ENCODE assay signal across 12 mouse cellular contexts in the genomic region with DNA sequence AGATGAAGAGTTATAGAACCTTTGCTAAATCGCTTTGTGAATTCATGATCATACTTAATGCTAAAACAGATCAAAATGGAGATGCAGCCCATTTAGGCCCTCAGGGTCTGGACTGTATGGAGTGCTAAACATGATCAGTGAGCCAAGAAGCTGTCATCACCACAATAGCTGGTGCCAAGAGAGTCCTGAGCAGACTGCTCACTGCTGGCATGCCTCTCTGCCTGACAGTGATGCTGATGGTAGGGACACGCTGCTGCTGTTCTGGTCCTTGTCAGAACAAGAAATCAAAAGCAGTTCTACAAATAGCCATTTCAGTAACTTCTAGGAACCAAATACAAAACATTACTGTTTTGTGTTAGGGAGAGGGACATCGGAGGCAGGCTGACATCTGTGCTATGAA. TPM values are rescaled to one million over a fixed set of nuclear protein-coding genes. Genes with fewer than 3 reads are reported as not detected.
DNase-seq lines count a peak whose midpoint lies in the region; ATAC-seq lines count a peak whose summit lies in the region.
"Had no signal": no experiment of that assay in that cellular context is flagged by ENCODE, and none has a peak within 500 bp of the region (broad histone marks: within the 10 kb centered on the region; RNA-seq: fewer than 3 reads in every experiment).

No protein-coding gene starts in this region.

- H3K27ac ChIP-seq in embryonic facial prominence, embryonic 14.5 days (replicated peaks; ENCODE audit: low read depth, low read length) = no peak overlapping the region
- no peak overlapping the region for H3K27ac ChIP-seq in embryonic facial prominence, embryonic 10.5 days (replicated peaks)
- no peak overlapping the region for H3K27ac ChIP-seq in lung, embryonic 15.5 days
- H3K27ac ChIP-seq: gastrocnemius, adult 2 months had no signal

- H3K4me1 ChIP-seq in embryonic facial prominence, embryonic 14.5 days (ENCODE audit: control insufficient read depth, insufficient read depth, low read length) = no peaks in the 10 kb centered on the region
- no peaks in the 10 kb centered on the region for H3K4me1 ChIP-seq in embryonic facial prominence, embryonic 10.5 days
- no peaks in the 10 kb centered on the region for H3K4me1 ChIP-seq in lung, embryonic 15.5 days

- no peak overlapping the region for H3K4me2 ChIP-seq in embryonic facial prominence, embryonic 14.5 days (ENCODE audit: low read depth, low read length)
- H3K4me2 ChIP-seq in lung, embryonic 15.5 days = no peak overlapping the region

- peak; percentile 75 for ATAC-seq in embryonic facial prominence, embryonic 14.5 days (ENCODE audit: low read depth)
- peak; percentile 84; the same call in 1 of the 2 replicates for ATAC-seq in lung, embryonic 15.5 days (ENCODE audit: borderline replicate concordance, extremely low read depth, low FRiP score, low TSS enrichment)

- DNase-seq in embryonic facial prominence, embryonic 14.5 days (ENCODE audit: low spot score) = peak; percentile 51
- no peak for DNase-seq in embryonic facial prominence, embryonic 10.5 days (ENCODE audit: low spot score)
- DNase-seq in lung, postnatal 36 days = no peak
- DNase-seq in layer of hippocampus, adult 18-20 months (ENCODE audit: low spot score in 2 of 2) = peak; percentile 18 to 50
- DNase-seq in right cerebral cortex, postnatal 14 days = peak; percentile 8
- no peak for DNase-seq in spleen, adult 12 weeks (ENCODE audit: low spot score)
- no peak for DNase-seq in adrenal gland, adult (ENCODE audit: inconsistent age in 2 of 2, low spot score in 1 of 2)
- DNase-seq: gastrocnemius, adult 2 months; thymus, postnatal 25 days had no signal

- no peaks in the 10 kb centered on the region for H3K36me3 ChIP-seq in embryonic facial prominence, embryonic 14.5 days (ENCODE audit: control insufficient read depth, insufficient read depth, low read length)
- H3K36me3 ChIP-seq in embryonic facial prominence, embryonic 10.5 days (replicated peaks) = no peaks in the 10 kb centered on the region
- H3K36me3 ChIP-seq in lung, embryonic 15.5 days = no peaks in the 10 kb centered on the region

- no peaks in the 10 kb centered on the region for H3K27me3 ChIP-seq in embryonic facial prominence, embryonic 14.5 days (replicated peaks; ENCODE audit: control insufficient read depth, insufficient read depth, low read length)
- no peaks in the 10 kb centered on the region for H3K27me3 ChIP-seq in embryonic facial prominence, embryonic 10.5 days (replicated peaks; ENCODE audit: low read depth, poor library complexity, severe bottlenecking)
- H3K27me3 ChIP-seq in lung, embryonic 15.5 days = no peaks in the 10 kb centered on the region

- 66% methylated on average over 3 of the region's 3 CpGs for WGBS in embryonic facial prominence, embryonic 14.5 days
- 86% methylated on average over 3 of the region's 3 CpGs for WGBS in embryonic facial prominence, embryonic 10.5 days
- WGBS in lung, embryonic 15.5 days = 54% methylated on average over 3 of the region's 3 CpGs

- no peak overlapping the region for H3K4me3 ChIP-seq in embryonic facial prominence, embryonic 14.5 days (ENCODE audit: low read depth, low read length)
- H3K4me3 ChIP-seq in embryonic facial prominence, embryonic 10.5 days = no peak overlapping the region
- H3K4me3 ChIP-seq in lung, embryonic 15.5 days = no peak overlapping the region
- H3K4me3 ChIP-seq: gastrocnemius, adult 2 months had no signal

- no peaks in the 10 kb centered on the region for H3K9me3 ChIP-seq in embryonic facial prominence, embryonic 14.5 days (ENCODE audit: control insufficient read depth, low read length)
- H3K9me3 ChIP-seq in embryonic facial prominence, embryonic 10.5 days = no peaks in the 10 kb centered on the region
- no peaks in the 10 kb centered on the region for H3K9me3 ChIP-seq in lung, embryonic 15.5 days

- no peak overlapping the region for H3K9ac ChIP-seq in embryonic facial prominence, embryonic 14.5 days (ENCODE audit: low read depth, low read length)
- H3K9ac ChIP-seq in lung, embryonic 15.5 days = no peak overlapping the region

RNA-seq across cellular contexts. Expression of gene Crisp4, which starts 35.5 kb away (rescaled TPM):
- not detected in 2 replicates for polyA plus RNA-seq in embryonic facial prominence, embryonic 14.5 days (2014; fragmentation: Nextera tagmentation; extraction: Ambion mirVana)
- not detected in 2 replicates for polyA plus RNA-seq in embryonic facial prominence, embryonic 10.5 days (2016; fragmentation: Nextera tagmentation; extraction: Ambion mirVana)
- not detected in 2 replicates for polyA plus RNA-seq in lung, embryonic 15.5 days (2015; fragmentation: Nextera tagmentation; extraction: Ambion mirVana)
- not detected for total RNA-seq in layer of hippocampus, adult 18-20 months (2021)
- total RNA-seq: gastrocnemius, adult 2 months; megakaryocyte, adult 5-6 weeks had no signal
- polyA plus RNA-seq: large intestine, adult 2 months had no signal

RNA-seq across cellular contexts. Expression of gene Defb18, which starts 56.1 kb away (rescaled TPM):
- not detected in 2 replicates for polyA plus RNA-seq in embryonic facial prominence, embryonic 14.5 days (2014; fragmentation: Nextera tagmentation; extraction: Ambion mirVana)
- polyA plus RNA-seq in embryonic facial prominence, embryonic 10.5 days (2016; fragmentation: Nextera tagmentation; extraction: Ambion mirVana) = not detected in 2 replicates
- not detected in 2 replicates for polyA plus RNA-seq in lung, embryonic 15.5 days (2015; fragmentation: Nextera tagmentation; extraction: Ambion mirVana)
- not detected for total RNA-seq in layer of hippocampus, adult 18-20 months (2021)
- total RNA-seq: gastrocnemius, adult 2 months; megakaryocyte, adult 5-6 weeks had no signal
- polyA plus RNA-seq: large intestine, adult 2 months had no signal

Comparison
In these comparisons a context has a peak if more than half of its experiments do, and no peak if none do; other contexts are left out.
1. DNase-seq: peak in embryonic facial prominence, embryonic 14.5 days (single experiment), layer of hippocampus, adult 18-20 months (2 of 2) and right cerebral cortex, postnatal 14 days (single experiment); none in embryonic facial prominence, embryonic 10.5 days (single experiment), lung, postnatal 36 days (single experiment), spleen, adult 12 weeks (single experiment) and adrenal gland, adult (0 of 2).